Mouse (Mus musculus) frontal cortex, postnatal 36 days (tissue): ENCODE results near the gene Dennd1a.

Source experiments
- DNase-seq, 2 experiments: peaks; one replicate each; pipeline ENCODE4 v3.0.0; 2022; ENCODE audit warnings: low spot score in 2 of 2

Gene Dennd1a

DNA sequence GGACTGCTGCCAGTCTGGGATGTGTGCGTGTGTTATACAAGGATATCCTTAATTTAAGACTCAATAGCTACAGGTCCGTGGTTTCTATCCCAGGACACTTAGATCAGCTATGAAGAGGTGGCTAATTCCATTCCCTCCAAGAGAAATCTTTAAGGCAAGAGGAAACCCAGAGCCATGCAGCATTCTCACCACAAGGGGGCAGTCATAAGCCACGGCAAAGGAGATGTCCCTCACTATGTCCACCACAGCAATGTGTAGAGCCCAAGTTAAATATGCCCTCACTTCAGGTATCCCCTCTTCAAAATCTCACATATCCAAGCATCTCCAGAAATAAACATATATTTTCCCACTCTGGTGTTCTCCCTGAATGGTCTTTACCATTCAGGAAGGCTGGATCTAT, 471.5 kb downstream of the Dennd1a start:
- DNase-seq, result peak; percentile 79 to 86

DNA sequence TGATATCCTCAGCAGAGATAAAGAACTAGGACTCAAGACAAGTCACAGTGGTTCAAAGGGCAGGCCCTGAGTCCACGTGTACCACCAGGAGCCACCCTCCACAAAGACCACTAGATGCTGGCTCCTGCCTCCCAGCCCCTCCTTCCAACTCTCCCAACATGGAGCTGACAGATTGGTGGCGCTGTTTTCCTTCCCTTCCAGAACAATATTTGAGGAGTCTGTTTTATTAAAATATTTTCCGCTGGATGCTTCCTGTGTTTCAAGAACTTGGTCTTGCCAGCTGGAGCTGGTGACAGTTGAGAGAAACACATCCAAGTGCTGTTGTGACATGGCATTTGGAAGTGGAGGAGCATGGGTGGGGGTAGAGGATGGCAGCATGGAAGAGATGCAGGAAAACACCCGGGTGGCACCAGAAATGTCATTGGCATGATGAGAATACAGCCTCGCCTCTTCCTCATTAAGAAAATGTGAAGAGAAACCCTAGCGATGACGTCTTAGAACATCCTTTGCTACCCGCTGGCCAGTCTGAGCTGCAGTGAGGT, 472.3 kb downstream of the Dennd1a start:
- no peak for DNase-seq

GRCm38 (mm10) chr2:37812401-37812800, 474.8 kb downstream of the Dennd1a start:
- no peak for DNase-seq

GRCm38 (mm10) chr2:37811682-37812081, 475.5 kb downstream of the Dennd1a start:
- DNase-seq, result no peak

- DNase-seq, result peak in 1 of 2 experiments; percentile 74
These were observed 484.5 kb downstream of the Dennd1a start for GRCm38 (mm10) chr2:37802610-37803212.

- DNase-seq, result no peak
These were observed 485.5 kb downstream of the Dennd1a start for GRCm38 (mm10) chr2:37801687-37802086.

- DNase-seq, result no peak
These were observed 488.1 kb downstream of the Dennd1a start for GRCm38 (mm10) chr2:37799137-37799536.

- no peak for DNase-seq
These were observed 490.1 kb downstream of the Dennd1a start for GRCm38 (mm10) chr2:37797046-37797445.

DNA sequence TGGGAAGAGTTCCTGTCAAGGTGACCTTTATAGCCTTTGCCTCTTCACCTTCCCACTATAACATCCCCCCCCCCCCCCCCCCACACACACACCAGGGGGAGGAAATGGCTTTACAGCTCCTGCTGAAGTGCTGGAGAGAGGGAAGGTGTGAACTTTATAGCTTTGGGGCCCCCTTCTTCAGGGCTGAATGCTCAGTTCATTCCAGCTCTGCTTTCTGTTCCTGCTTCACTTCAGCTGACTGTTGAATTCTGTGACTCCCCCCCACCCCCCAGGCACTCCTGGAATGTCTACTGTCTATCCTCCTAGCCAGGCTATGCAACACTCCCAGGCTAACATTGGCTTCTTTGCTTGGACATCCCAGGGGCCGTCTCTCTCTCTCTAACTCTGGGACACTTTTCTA, 491.2 kb downstream of the Dennd1a start:
- no peak for DNase-seq

- no peak for DNase-seq
These were observed 495.9 kb downstream of the Dennd1a start for GRCm38 (mm10) chr2:37791340-37791739.

- DNase-seq, result no peak
These were observed 496.5 kb downstream of the Dennd1a start for GRCm38 (mm10) chr2:37790738-37791137.

DNA sequence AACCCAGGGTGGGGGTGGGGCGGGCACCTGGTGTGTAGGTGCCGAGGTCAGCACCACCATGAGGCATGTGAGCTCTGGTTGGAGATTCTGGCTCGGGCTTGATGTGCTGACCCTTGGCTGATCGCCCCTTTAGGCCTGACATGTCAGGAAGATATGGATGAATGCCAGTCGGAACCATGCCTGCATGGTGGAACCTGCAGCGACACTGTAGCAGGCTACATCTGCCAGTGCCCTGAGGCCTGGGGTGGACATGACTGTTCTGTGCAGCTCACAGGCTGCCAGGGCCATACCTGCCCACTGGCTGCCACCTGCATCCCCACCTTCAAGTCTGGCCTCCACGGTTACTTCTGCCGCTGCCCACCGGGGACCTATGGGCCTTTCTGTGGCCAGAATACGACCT, 497.2 kb downstream of the Dennd1a start:
- no peak for DNase-seq

DNA sequence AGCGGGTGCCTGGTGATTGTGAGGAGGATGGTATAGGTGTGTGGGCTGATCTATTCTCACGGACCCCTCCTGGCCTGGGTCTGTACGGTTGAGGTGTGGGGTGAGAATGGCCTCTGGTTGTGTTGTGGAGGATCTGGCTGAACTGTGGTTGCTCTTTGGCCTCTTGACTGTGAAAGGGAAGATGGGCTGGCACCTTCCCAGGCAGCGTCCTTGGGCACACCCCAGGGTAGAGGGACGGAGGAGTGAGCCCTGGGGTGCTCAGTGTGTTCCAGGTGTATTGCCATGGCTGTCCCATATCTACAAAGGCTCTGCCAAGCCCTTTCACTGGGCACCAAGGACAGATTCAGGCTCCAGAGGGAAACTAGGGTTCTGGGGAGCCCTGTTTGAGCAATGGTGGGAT, 498.2 kb downstream of the Dennd1a start:
- no peak for DNase-seq

- no peak for DNase-seq
These were observed 498.8 kb downstream of the Dennd1a start for GRCm38 (mm10) chr2:37788176-37788962.

DNA sequence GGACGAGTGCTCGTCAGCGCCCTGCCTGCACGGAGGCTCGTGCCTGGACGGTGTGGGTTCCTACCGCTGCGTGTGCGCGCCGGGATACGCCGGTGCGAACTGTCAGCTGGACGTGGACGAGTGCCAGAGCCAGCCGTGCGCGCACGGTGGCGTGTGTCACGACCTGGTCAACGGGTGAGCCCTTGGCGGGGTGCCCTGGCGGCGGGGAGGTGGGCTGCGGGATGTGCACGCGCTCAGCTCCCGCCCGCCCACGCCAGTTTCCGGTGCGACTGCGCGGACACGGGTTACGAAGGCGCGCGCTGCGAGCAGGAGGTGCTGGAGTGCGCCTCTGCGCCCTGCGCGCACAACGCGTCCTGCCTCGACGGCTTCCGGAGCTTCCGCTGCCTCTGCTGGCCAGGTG, 500.7 kb downstream of the Dennd1a start:
- no peak for DNase-seq

- DNase-seq, result peak in 1 of 2 experiments; percentile 35
These were observed 502.7 kb downstream of the Dennd1a start for GRCm38 (mm10) chr2:37784473-37784872.

GRCm38 (mm10) chr2:37782002-37782401, 505.2 kb downstream of the Dennd1a start:
- no peak for DNase-seq

GRCm38 (mm10) chr2:37781421-37781820, 505.8 kb downstream of the Dennd1a start:
- no peak for DNase-seq

- DNase-seq, result no peak
These were observed 506.8 kb downstream of the Dennd1a start for GRCm38 (mm10) chr2:37780270-37780929.

DNA sequence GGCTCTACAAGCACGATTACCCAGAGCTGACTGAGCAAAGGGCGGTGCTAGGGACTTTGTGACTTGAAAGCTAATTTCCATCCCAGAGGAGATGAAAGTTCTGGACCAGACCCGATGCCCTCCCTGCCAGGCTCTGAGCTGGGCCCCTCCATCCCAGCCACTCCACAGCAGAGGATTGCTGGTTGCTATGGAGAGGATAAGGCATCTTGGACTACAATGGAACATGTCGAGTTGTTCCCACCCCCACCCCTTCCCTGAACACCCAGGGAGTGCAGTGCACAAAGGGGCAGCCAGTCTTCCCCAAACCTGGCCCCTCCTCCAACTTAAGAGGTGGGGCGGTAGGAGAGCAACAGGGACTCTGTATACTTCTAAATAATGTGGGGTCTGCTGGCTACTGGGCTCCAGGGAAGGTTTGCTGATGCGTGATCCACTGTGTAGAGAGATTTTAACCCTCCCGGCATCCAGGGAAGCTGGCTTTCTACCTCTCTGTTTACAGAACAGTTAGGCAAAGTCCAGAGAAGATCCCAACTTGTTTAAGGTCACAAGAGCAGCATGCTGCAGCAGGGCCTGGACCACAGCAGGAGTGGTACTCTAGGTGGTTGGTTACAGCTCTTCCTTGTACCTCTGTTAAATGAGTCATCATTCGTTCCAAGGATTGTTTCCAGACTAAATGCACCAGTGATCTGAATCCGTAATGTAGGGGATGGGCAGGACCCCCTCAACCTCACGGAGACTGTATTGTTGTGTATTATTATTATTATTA, 509.1 kb downstream of the Dennd1a start:
- no peak for DNase-seq

DNA sequence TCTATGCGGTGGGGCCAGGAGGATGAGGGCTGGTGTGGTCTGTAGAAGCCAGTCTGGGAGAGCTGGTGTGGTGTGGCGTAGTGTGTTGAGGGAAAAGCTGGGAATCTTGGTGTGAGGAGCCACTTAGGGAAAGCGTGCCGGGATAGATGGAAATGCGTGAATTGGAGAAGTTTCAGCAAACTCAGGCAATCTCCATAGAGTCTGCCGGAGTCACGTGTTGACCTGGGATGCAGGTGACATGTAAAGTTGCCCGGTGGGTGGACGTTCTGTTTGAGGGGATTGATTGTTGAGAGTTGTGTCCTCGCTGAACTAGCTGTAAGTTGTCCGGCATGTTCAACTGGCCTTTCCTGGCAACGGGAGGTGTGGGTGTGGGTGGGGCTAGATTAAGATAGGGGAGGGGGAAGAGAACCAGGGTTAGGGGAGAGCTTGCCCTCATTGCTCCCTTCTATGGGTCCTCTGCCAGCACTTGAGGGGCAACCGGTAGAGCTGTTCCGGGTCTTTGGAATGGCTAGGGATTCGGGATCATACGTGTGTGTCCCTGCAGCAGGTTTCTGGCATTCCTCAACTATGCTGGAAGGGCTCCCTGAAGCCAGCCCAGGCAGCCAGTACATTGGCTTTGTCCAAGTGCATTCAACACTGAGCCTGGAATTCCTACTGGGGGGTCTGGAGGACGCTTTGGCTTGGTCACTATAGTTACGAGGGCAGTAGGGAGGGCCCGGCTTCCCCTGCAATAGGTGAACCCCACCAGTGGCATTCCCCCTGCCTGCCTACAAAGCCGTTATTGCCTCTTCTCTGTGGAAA, 510.4 kb downstream of the Dennd1a start:
- no peak for DNase-seq
